In the genomic region with DNA sequence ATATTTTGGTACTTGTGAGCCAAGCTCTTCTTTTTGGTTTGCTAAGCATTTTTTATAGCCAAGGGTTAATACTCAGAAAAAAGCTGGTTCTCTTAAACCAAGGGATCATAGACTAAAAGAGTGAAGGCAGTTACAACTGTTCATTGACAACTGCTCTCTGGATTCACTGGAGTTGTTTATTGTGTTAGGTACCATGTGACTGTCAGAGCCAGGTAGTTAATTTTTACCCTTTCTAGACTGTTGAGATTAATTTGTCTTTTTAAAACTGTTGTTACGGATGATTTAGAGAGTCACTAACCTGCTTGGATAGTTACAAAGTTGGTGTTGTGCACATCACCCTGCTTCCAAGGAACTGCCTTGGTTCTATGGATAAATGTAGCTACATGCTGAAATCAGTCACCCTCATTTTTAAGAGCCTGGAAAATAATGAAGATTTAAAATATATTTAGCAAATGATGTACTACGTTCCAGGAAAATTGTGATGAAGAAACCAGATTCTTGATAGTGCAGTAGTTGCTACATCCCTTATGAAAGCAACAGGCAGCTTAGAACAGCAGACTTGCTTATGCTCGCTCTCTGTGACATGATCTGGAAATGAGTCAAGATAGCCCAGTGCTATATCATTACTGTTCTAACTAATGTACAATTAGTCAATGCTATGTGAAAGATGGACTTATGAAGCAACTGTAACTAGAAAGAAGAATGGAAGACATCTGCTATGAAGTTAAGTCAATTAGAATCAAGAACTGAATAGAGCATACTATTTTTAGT, we compare ENCODE assay signal across 19 mouse cellular contexts.
"Had no signal": no experiment of that assay in that cellular context is flagged by ENCODE, and none has a peak within 500 bp of the region (broad histone marks: within the 10 kb centered on the region; RNA-seq: fewer than 3 reads in every experiment).

No protein-coding gene starts in this region.

- H3K27me3 ChIP-seq: lung, embryonic 15.5 days; midbrain, embryonic 12.5 days; neural tube, embryonic 13.5 days; neural tube, embryonic 15.5 days had no signal

- H3K36me3 ChIP-seq: lung, embryonic 15.5 days; midbrain, embryonic 12.5 days; neural tube, embryonic 13.5 days; neural tube, embryonic 15.5 days had no signal

- H3K27ac ChIP-seq: lung, embryonic 15.5 days; midbrain, embryonic 10.5 days; midbrain, embryonic 12.5 days; neural tube, embryonic 13.5 days; neural tube, embryonic 15.5 days had no signal

- DNase-seq: lung, adult 2 months; lung, postnatal 10 days; lung, postnatal 4 days; midbrain, embryonic 14.5 days; retina, postnatal 1 day; right cerebral cortex, adult 18-20 months; right cerebral cortex, postnatal 25 days; right cerebral cortex, postnatal 4 days; spleen, adult 18-20 months; thymus, adult 18-20 months; thymus, postnatal 14 days; thymus, postnatal 36 days had no signal

- H3K4me3 ChIP-seq: lung, embryonic 15.5 days; midbrain, embryonic 10.5 days; midbrain, embryonic 12.5 days; myocyte; neural tube, embryonic 13.5 days; neural tube, embryonic 15.5 days had no signal

- H3K9me3 ChIP-seq: lung, embryonic 15.5 days; midbrain, embryonic 10.5 days; midbrain, embryonic 12.5 days; neural tube, embryonic 13.5 days; neural tube, embryonic 15.5 days had no signal

- H3K4me1 ChIP-seq: lung, embryonic 15.5 days; midbrain, embryonic 10.5 days; midbrain, embryonic 12.5 days; neural tube, embryonic 13.5 days; neural tube, embryonic 15.5 days had no signal

- H3K9ac ChIP-seq: lung, embryonic 15.5 days; midbrain, embryonic 12.5 days; neural tube, embryonic 13.5 days; neural tube, embryonic 15.5 days had no signal

- H3K4me2 ChIP-seq: lung, embryonic 15.5 days; midbrain, embryonic 12.5 days; neural tube, embryonic 13.5 days; neural tube, embryonic 15.5 days had no signal

- ATAC-seq: midbrain, embryonic 16.5 days had no signal
